Mouse (Mus musculus) adrenal gland, adult (tissue): Measurements from ENCODE around the gene Ankib1.
A peak's percentile ranks its signal among the peaks of the same experiment; 100 is the strongest.
"Not testable (repeated sequence)": the region's sequence is repeated elsewhere in the genome, so short reads cannot be mapped to it uniquely, and the experiment has no call there.

Experiments used
- DNase-seq, 2 experiments: peaks; one replicate each; pipeline ENCODE4 v3.0.0; 2022 to 2023; ENCODE audit warnings: low spot score in 1 of 2; ENCODE audit not compliant: inconsistent age in 2 of 2

Gene Ankib1

DNA sequence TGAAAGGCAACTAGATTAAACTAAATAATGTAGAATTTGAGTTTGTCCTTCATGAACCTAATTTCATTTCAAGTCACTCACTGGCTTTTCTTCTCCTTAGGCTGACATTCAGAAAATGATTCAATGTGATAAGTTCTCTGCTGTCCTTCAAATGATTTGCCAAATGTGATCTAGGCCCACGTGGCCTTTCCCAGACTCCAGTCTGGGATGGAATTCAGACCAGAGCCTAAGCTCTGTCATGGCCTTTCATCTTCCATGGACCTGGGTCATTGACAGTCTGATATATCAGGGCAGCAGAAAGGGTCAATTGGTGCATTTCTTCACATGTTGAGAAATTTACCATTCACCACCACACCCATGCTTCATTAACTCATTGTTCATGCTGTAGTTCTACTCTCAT, 77.2 kb downstream of the Ankib1 start:
- DNase-seq, result peak; percentile 43 to 78

DNA sequence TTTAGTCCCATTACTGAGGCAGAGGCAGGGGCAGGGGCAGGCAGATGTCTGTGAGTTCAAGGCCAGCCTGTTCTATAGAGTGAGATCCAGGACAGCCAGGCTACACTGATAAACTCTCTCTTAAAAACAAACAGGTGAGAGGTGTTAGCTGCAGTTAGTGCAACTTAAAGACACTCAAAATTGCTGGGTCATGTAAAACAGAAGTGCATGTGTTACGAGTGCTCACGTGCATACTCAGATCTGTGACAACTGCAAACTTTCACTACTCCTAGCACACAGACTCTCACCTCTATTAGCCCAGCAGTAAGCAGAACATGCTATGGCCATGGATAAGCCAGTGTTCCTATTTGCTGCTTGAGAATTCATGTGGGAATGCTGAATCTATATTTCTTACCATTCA, 79.3 kb downstream of the Ankib1 start:
- no peak for DNase-seq

DNA sequence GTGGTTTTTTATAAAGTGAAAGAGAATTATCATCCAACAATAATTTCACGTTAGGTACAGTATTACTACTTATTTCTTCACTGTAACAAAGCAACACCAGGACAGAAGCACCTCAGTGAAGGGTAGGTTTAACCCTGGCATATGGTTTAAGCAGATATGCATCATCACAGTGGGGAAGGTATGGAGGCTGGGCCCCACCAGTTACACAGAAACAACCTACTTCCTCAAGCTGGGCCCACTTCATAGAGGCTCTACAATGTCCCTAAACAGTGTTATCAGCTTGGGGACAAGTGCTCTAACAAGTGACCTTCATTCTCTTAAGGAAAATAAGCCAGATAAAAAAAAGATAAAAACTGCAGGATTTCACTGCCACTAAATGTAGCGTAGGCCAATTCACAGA, 79.9 kb downstream of the Ankib1 start:
- peak in 1 of 2 experiments; percentile 34 for DNase-seq

DNA sequence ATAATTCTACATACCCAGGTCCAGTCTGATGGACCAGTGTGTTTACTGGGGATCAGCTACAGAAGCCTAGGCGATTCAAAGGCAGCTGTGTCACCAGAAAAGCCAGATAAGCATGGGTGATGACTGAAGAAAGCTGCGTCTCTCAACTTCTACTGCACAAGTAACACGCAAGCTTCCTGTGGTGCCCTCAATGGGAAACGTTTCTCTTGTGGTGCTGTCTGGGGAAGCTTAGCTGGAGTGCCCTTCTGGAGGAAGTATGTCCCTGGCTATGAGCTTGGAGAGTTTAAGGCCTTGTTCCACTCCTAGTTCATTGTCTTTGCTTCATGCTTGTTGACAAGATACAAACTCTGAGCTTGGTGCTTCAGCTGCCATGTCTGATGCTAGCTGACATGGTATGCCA, 83.4 kb downstream of the Ankib1 start:
- DNase-seq, result no peak

DNA sequence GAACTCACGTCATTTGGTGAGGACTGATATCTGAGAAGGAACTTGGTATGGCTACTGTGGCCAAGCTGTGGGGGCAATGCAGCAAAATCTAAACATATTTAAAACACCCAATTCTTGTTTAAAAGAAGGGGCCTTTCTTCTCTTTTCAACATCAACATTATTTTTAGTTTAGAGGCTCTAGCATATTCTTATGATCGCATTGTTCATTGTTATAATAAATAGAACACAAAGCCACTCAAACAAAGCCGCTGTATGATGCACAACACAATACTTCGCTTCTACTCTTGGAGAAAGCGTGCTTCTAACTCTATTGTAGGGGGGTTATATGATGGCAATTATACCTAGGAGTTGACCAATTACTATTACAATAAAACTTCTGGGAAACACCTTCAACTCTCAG, 86.9 kb downstream of the Ankib1 start:
- no peak for DNase-seq

DNA sequence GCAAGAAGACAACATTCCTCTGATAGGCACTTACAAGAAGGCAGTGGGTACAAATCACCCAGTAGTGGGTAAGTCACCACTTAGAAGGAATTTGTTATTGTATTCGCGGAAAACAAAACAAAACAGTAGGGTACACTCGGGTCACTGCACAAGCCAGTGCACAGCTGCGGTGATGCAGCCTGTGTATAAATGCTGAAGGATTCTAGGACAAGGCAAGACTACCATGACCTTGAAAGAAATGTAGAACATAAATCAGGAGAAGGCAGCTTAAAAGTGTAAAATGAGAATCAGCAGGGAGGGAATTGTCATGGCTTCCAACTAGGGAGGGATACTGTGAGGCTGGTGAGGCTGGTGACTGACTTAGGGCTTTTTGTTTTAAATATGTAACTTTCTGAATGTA, 100.5 kb downstream of the Ankib1 start:
- DNase-seq, result peak; percentile 25 to 65

DNA sequence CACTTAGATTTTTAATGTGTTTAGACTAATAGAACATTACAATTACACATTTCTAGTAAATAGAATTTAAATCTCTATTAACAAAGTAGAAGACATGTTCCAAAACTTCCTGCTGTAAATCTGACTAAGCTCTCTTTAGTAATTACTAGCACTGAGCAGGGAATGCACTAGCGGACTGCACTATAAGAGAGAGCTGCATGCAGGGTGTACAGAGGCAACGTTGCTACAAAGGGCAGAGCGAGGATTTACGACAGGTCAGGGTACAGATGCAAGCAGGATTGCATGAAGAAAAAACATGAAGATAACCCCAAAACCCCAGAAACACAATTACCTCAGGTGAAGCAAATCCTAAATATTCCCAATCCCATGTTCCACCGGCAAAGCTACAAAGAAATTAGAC, 102.7 kb downstream of the Ankib1 start:
- DNase-seq, result no peak

DNA sequence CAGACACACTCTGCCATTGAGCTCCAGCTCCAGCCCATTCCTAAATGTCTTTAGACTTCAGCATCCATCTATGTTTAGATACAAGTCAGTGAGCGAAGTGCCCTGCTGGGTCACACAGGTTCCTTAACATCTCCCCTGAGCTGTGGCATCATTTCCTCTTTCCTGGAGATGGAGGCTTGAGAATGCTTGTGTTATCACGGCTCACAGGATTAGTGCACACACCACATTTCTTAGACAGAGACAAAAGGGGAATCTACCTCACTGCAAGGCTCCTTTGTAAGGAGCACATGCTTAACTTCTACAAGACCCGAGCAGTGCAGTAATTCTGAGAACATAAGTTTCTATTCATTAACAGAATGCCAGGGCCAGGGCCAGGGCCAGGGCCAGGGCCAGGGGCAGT, 106.7 kb downstream of the Ankib1 start:
- no peak for DNase-seq

DNA sequence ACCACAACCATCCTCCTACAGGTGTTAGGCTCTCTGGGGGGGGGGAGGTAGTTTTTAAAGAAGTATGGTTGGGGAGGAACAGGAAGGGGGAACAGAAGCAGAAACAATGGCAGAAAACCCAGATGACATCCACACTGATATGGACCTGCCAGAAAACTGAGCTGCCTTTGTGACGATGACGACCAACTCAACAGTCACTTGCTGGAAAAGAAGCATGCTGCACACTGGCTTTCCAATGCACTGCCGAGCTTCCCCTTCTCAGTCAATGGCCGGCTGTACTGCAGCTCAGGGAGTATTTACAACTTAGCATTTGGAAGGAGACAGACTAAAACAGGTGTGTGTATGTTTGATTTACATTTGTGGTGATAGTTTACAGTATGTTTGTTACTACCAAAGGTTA, 107.5 kb downstream of the Ankib1 start:
- DNase-seq, result no peak

DNA sequence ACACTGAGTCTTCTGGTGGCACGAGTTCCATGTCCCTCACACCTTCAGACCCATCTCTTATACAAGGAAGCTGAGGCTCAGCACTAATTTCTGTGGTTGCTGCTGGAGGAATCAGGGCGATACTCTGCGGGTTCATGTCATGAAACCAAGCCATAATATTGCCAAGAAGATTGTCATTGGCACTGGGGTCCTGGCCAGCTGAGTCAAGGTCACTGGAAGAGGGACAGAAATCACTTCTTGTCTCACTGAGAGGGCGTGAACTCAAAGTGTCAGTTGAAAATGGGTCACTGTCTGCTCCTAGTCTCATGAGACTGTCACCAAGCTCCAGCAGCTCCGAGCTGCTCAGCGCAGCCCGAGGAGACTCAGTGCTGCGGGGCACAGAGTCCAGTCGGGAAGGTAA, 109.8 kb downstream of the Ankib1 start:
- DNase-seq, result peak; percentile 18 to 68

DNA sequence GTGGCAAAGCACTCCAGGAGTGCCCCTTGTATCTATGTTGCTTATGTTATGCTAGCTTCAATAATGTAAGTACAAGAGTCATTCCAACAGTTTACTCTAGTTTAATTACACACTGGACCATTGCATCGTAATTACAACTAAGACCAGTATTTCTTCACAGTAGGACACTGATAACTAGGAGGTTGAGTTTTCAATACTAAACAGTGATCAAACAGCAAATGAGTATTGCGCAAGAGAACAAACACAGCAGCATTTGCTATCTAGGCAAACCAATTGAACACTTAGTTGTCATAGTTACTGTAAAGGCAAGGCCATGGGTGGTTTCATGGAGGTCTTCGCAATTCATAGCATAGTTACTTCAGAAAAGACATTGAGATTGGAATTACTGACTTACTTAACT, 111.4 kb downstream of the Ankib1 start:
- peak in 1 of 2 experiments; percentile 40 for DNase-seq

DNA sequence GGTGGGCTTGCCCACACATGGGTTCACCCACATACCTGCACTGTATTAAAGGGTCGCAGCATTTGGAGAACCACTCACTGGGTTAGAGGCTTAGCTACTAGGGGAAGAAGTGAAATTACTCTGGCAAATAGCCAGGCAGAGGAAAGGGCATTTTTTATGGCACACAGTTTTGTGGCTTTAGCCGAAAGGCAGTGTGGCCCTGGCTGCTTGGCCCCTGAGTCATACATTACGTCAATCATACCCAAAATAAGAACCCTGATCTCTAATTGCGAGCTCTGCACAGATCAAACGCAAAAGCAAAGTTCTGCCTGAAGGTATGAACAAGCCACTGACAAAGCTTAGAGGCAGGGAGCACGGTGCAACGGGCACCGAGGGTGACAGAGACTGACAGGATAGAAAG, 114.4 kb downstream of the Ankib1 start:
- peak; percentile 82 to 93 for DNase-seq

DNA sequence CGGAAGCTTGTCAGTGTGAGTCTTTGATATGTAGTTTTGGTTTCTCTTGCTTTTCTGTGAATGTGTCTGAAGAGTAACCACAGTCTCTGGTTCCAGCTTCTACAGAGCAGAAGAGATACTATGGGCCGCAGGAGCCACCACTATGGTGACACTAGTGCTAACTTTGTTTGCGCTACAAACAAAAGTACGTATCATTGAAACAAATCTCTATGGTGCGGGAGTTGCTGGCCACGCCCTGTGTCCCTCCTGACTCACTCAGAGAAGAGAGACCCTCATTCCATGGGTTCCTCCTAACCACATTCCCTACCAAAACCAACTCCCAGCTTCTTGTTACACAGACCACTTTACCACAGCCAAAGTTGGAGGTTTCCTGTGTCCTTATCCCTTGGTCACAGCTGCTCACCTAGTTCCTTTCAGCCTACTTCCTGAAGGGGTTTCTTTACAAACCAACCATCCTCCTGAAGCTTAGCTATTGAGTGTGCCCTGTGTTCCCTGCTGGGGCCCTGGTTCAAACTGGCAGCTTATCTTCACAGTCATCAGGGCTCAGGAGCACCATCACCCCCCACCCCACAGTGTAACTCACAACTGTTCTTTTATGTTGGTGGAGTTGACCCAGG, 132.7 kb downstream of the Ankib1 start:
- no peak for DNase-seq

DNA sequence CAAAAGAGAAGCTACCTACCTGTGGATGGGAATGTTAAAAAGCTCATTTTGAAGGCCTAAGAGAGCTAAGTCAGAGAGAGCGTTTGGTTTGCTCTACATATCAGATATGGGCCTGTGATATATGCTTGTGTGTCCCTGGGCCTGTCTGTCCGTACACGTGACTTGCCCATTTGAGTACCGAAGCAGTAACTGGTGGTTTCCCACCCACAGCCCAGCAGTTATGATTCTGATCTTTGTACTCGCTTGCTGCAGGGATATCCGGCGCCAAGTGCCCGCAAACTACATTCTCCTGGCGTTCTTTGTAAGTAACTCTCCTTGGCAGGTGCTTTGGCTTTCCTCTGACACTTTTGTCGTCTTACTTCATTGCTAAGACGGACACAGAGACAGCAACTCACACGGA, 136.1 kb downstream of the Ankib1 start:
- no peak for DNase-seq

DNA sequence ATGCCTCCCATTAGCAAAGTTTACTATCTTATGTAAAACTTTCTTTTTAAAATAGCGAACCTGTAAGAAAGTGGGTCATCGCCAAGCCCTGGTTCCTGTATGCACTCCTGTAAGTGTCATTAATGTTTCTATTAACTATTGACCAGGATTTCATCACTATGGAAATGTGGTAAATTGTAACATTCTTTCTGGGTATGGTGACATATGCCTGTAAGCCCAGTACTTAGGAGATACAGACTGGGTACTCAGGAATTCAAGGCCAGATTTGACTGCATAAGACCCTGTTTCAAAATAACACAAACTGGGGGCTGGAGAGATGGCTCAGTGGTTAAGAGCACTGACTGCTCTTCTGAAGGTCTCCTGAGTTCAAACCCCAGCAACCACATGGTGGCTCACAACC, 137.5 kb downstream of the Ankib1 start:
- no peak for DNase-seq

DNA sequence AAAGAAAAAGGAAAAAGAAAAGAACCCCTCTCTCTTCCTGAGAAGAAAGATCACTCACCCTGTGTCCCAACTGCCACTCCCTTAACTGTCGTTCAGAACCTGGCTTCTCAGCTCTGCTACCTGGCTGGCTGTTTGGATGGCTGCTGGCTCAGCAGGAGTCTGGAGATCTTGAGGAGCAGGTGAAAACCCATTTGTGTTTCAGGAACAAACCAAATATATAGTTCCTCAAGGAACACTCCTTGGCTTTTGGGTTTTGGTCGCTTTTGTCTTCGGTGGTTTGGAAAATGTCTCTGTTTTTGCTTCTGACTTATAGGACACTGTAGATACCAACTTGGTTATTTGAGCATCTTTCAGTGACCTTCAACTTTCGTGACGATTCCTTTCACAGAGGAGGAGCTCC, 145.6 kb downstream of the Ankib1 start, which contains the start of gene Gatad1:
Gene Gatad1 (minus strand): TSS at position 101 of the 400 bp plus-strand sequence.
- DNase-seq, result no peak

DNA sequence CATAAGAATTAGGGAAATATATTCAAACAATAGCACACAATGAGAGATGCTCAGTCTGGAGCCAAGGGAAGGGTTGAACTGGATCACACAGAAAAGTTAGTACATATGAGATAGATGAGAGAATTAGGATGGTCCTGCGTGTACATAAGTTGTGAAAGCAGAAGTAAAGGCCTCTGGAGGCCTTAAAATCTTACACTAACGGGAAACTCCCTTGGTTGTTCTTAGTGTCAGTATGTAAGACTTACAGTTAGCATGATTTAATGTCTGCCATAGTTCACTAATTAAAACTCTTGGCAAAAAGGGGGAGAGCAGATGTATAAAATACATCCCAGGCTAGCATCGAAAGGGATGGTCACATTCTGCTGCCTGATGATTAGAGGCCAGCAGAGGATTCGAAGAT, 148.9 kb downstream of the Ankib1 start:
- no peak for DNase-seq

DNA sequence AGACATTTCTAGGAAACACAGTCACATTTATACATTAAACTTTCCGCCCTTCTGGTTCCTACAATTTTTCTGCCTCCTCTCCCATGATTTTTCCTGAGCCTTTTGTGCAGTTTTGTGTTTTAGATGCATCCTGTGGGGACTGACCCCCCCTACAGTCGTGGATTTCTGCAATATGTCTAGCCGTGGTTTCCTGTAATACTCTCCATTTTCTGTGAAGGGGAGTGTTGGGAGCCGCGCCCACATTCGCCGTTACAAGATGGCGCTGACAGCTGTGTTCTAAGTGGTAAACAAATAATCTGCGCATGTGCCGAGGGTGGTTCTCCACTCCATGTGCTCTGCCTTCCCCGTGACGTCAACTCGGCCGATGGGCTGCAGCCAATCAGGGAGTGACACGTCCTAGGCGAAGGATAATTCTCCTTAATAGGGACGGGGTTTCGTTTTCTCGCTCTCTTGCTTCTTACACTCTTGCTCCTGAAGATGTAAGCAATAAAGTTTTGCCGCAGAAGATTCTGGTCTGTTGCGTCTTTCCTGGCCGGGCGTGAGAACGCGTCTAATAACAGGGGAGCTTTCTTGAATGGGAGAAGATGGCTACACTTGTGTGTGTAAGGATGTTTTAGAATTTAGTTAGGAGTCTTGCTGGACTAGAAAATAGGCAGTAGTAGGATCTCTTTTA, 149.7 kb downstream of the Ankib1 start:
- not testable (repeated sequence) for DNase-seq

DNA sequence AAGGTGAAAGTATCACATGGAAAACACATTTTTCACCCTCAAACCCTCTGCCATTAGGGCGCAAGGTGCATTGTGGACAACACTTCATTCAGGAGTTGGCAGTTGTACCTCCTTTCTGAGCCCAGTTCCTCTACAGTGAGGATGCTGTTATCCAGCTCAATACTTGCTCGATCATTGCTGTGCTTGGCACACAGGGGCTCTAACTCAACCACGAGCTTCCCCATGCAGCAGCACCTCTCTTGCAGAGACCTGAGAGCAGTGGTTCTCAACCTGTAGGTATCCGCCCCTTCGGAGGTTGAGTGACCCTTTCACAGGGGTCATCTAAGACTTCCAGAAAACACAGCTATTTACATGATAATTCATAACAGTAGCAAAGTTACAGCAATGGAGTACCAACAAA, 151.1 kb downstream of the Ankib1 start:
- no peak for DNase-seq

DNA sequence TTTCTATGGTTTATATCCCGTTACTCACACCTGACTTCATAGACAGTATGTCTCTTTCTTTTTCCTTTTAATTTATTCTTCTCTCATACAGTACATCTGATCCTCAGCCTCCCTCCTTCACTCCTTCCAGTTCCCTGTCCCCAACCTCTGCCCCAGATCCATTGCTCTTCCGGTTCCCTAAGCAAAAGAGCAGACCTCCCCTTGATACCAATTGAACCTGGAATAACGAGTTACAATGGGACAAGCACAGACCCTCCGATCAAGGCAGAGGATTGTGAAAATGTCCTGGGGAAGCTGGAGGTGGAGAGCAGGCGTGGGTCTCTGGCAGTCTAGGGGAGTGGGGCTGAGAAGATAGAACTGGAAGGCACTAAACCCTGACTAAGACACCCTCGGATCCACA, 151.8 kb downstream of the Ankib1 start, which contains the start of gene Tmbim7:
Gene Tmbim7 (plus strand): TSS at position 301 of the 400 bp plus-strand sequence.
- DNase-seq, result no peak

DNA sequence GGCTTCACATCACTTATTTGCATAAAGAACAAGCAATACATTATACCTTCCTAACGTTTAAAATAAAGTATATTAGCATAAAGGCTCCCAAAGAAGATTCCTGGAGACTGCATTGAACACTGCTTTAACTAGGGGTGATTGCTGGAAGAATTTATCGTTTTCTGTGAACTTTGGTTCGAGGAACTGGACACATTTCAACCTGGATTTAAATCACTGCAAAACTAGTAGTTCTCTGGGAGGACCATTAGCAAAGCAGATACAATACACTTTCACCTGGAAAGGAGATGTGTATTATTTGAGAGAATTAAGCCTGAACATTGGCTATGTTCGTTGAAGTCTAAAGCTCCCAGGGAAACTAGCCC, 153.9 kb downstream of the Ankib1 start:
- DNase-seq, result no peak

DNA sequence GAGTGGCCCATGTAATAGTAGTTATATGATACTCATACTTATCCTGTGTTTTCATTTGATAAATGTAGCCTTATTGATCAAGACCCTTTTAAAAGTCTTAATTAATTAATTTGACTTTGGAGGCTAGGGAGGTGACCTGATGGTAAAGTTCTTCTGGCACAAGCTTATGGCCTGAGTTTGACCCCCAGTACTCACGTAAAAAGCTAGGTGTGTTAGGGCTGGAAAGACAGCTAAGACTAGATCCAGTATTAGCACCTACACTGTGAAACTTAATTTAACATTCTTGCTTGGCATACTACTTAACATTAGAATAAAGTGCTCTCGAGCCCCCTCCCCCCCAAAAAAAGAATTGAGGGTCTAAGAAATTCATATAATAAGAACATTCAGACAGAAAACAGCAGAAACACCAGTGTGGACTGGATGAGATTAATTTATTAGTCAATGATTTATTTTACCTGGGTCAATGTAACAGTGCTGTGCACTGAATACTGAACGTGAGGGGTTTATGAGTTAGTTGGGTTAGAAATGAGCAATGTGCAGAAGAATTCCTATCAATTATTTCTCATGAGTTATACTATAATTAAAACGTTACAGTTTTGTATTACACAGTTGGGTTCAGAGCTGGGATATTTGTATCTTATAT, 154.4 kb downstream of the Ankib1 start:
- peak in 1 of 2 experiments; percentile 40 for DNase-seq
